Mouse (Mus musculus): ENCODE results near the gene Poldip2. TPM values are rescaled to one million over a fixed set of nuclear protein-coding genes. Genes with fewer than 3 reads are reported as not detected.
"Not testable (repeated sequence)": the region's sequence is repeated elsewhere in the genome, so short reads cannot be mapped to it uniquely, and the experiment has no call there.

Poldip2 gene
- polyA plus RNA-seq, 2 experiments, result 111 to 166 TPM

DNA sequence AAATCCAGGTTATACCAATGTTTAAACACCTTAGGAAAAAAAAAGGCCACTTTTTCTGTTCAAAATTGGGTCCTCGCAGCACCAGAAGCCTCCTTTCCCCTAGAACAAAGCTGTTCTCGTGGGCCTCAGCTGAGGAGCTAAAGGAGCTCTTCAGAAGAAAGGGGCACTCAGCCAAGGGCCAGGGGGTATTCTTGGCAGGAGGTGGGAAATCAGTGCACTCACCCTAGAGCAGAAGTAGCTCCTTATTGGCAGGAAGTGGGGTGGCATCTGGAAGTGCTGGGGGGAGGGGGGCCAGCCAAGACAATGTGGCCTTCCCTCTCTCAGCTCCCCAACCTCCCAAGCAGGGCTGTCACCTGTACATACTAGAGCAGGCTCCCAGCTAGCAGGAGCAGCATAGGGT is 12.8 kb downstream of the Poldip2 start:
- ATAC-seq (ENCODE audit: low FRiP score, low read depth), result no peak
- H3K4me2 ChIP-seq (replicated peaks; ENCODE audit: low read depth, low read length, severe bottlenecking), result no peak overlapping the region
- no peaks in the 10 kb centered on the region for H3K27me3 ChIP-seq (ENCODE audit: control insufficient read depth, insufficient read depth, low read length)
- H3K9ac ChIP-seq (ENCODE audit: low read depth, low read length, severe bottlenecking), result no peak overlapping the region
- no peaks in the 10 kb centered on the region for H3K9me3 ChIP-seq (ENCODE audit: control insufficient read depth, low read length)
- H3K36me3 ChIP-seq (ENCODE audit: control insufficient read depth, insufficient read depth, low read length), result peaks cover 96% of the 10 kb centered on the region
- 83% methylated on average over 2 of the region's 2 CpGs for WGBS
- H3K27ac ChIP-seq (replicated peaks; ENCODE audit: low read depth, low read length), result no peak overlapping the region
- H3K4me3 ChIP-seq (replicated peaks; ENCODE audit: low read length), result no peak overlapping the region
- TF ChIP-seq POLR2A (IDR thresholded peaks at IDR 0.05; ENCODE audit: borderline replicate concordance, extremely low read depth, insufficient read depth, insufficient read length), result no peak
- no peaks in the 10 kb centered on the region for H3K4me1 ChIP-seq (ENCODE audit: control insufficient read depth, insufficient read depth, low read length)
- DNase-seq (ENCODE audit: low spot score), result no peak

DNA sequence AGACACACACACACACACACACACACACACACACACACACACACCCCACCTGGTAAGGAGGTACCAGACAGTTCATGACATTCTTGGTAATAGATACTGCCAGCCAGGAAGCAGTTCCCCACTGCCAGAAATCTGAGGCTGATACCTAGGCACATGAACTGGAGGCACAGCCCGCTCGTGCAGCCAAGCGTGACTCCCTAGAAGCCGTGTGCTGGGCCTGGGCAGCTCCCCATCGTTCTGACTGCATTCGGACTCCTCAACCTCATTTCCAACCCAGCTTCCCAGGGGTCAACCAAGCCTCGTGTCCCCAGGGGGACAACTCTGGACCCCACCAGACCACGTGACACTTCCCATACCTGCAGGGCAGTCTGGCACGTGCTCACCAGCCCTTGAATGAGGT is 16.7 kb downstream of the Poldip2 start:
- H3K4me2 ChIP-seq (replicated peaks; ENCODE audit: low read depth, low read length, severe bottlenecking), result no peak overlapping the region
- ATAC-seq (ENCODE audit: low FRiP score, low read depth), result no peak
- peaks cover 73% of the 10 kb centered on the region for H3K36me3 ChIP-seq (ENCODE audit: control insufficient read depth, insufficient read depth, low read length)
- DNase-seq (ENCODE audit: low spot score), result no peak
- no peaks in the 10 kb centered on the region for H3K27me3 ChIP-seq (ENCODE audit: control insufficient read depth, insufficient read depth, low read length)
- no peak overlapping the region for H3K27ac ChIP-seq (replicated peaks; ENCODE audit: low read depth, low read length)
- no peak for TF ChIP-seq POLR2A (IDR thresholded peaks at IDR 0.05; ENCODE audit: borderline replicate concordance, extremely low read depth, insufficient read depth, insufficient read length)
- 92% methylated on average over 9 of the region's 9 CpGs for WGBS
- no peaks in the 10 kb centered on the region for H3K9me3 ChIP-seq (ENCODE audit: control insufficient read depth, low read length)
- no peaks in the 10 kb centered on the region for H3K4me1 ChIP-seq (ENCODE audit: control insufficient read depth, insufficient read depth, low read length)
- H3K4me3 ChIP-seq (replicated peaks; ENCODE audit: low read length), result no peak overlapping the region
- H3K9ac ChIP-seq (ENCODE audit: low read depth, low read length, severe bottlenecking), result no peak overlapping the region

DNA sequence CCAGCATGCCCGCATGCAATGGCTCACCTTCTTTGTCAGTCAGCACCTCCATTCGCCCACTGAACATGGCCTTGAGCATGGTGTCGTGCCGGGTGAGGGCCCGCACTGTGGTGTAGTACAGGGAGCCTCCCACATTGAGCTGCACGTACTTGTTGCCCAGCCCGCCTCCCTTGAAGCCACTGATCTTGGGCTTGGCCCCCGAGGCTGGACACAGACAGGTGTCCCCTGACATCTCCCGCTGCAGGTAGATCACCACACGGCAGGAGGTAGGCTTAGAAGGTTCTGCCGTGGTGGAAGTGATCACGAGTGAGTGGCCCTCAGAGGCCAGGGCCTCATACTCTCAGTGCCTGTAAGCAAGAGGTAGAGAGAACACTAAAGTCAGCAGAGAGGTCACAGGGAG is 18.0 kb downstream of the Poldip2 start:
- 90% methylated on average over 12 of the region's 12 CpGs for WGBS
- H3K4me1 ChIP-seq (ENCODE audit: control insufficient read depth, insufficient read depth, low read length), result peaks cover 5% of the 10 kb centered on the region
- no peak for DNase-seq (ENCODE audit: low spot score)
- no peak for TF ChIP-seq POLR2A (IDR thresholded peaks at IDR 0.05; ENCODE audit: borderline replicate concordance, extremely low read depth, insufficient read depth, insufficient read length)
- H3K9ac ChIP-seq (ENCODE audit: low read depth, low read length, severe bottlenecking), result no peak overlapping the region
- no peak overlapping the region for H3K27ac ChIP-seq (replicated peaks; ENCODE audit: low read depth, low read length)
- no peak overlapping the region for H3K4me2 ChIP-seq (replicated peaks; ENCODE audit: low read depth, low read length, severe bottlenecking)
- no peaks in the 10 kb centered on the region for H3K9me3 ChIP-seq (ENCODE audit: control insufficient read depth, low read length)
- no peak for ATAC-seq (ENCODE audit: low FRiP score, low read depth)
- H3K4me3 ChIP-seq (replicated peaks; ENCODE audit: low read length), result no peak overlapping the region
- peaks cover 60% of the 10 kb centered on the region for H3K36me3 ChIP-seq (ENCODE audit: control insufficient read depth, insufficient read depth, low read length)
- H3K27me3 ChIP-seq (ENCODE audit: control insufficient read depth, insufficient read depth, low read length), result no peaks in the 10 kb centered on the region

DNA sequence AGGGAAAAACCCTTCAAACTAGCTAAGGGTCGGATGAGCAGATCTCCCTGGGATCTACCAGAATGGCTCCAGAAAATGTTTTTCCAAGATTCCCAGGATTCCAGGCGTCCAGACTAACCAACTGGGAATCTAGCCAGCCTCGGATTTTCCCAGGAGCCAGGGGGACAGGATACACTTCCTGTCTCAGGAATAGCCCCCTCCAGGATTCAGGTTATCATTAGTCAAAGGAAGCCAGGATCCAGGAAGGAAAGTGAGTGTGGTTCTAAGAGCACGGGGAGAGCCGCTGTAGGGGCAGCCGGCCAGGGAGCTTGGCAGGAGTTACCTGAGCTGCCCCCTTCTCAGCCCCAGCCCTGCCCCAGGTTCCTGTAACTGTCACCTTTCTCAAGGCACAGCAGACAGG is 19.1 kb downstream of the Poldip2 start:
- Histone ChIP-seq H3K36me3 (ENCODE audit: control insufficient read depth, insufficient read depth, low read length) (peaks cover 50% of the 10 kb centered on the region), H3K9me3 (ENCODE audit: control insufficient read depth, low read length) (no peaks in the 10 kb centered on the region), H3K27me3 (ENCODE audit: control insufficient read depth, insufficient read depth, low read length) (no peaks in the 10 kb centered on the region), H3K27ac (replicated peaks; ENCODE audit: low read depth, low read length) (no peak overlapping the region), H3K4me3 (replicated peaks; ENCODE audit: low read length) (no peak overlapping the region), H3K4me1 (ENCODE audit: control insufficient read depth, insufficient read depth, low read length) (peaks cover 7% of the 10 kb centered on the region), H3K9ac (ENCODE audit: low read depth, low read length, severe bottlenecking) (no peak overlapping the region), H3K4me2 (replicated peaks; ENCODE audit: low read depth, low read length, severe bottlenecking) (no peak overlapping the region)
- ATAC-seq (ENCODE audit: low FRiP score, low read depth), result no peak
- no peak for TF ChIP-seq POLR2A (IDR thresholded peaks at IDR 0.05; ENCODE audit: borderline replicate concordance, extremely low read depth, insufficient read depth, insufficient read length)
- DNase-seq (ENCODE audit: low spot score), result no peak
- WGBS, result 74% methylated on average over 6 of the region's 6 CpGs

DNA sequence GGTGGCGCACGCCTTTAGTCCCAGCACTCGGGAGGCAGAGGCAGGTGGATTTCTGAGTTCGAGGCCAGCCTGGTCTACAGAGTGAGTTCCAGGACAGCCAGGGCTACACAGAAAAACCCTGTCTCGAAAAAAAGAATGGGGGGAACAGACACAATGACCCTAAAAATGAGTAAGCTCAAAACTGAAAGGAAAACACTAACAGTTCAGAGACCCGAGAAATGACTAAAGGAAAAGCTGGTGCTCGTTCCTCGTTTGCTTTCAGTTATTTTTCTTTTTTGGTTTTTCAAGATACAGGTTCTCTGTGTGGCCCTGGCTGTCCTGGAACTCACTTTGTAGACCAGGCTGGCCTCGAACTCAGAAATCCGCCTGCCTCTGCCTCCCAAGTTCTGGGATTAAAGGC is 19.5 kb downstream of the Poldip2 start:
- not testable (repeated sequence) for ATAC-seq (ENCODE audit: low FRiP score, low read depth); DNase-seq (ENCODE audit: low spot score); H3K27ac ChIP-seq (replicated peaks; ENCODE audit: low read depth, low read length); H3K9me3 ChIP-seq (ENCODE audit: control insufficient read depth, low read length); H3K4me2 ChIP-seq (replicated peaks; ENCODE audit: low read depth, low read length, severe bottlenecking); H3K9ac ChIP-seq (ENCODE audit: low read depth, low read length, severe bottlenecking); H3K27me3 ChIP-seq (ENCODE audit: control insufficient read depth, insufficient read depth, low read length); H3K4me1 ChIP-seq (ENCODE audit: control insufficient read depth, insufficient read depth, low read length); H3K4me3 ChIP-seq (replicated peaks; ENCODE audit: low read length)
- peaks cover 45% of the 10 kb centered on the region for H3K36me3 ChIP-seq (ENCODE audit: control insufficient read depth, insufficient read depth, low read length)
- WGBS, result 94% methylated on average over 10 of the region's 10 CpGs

DNA sequence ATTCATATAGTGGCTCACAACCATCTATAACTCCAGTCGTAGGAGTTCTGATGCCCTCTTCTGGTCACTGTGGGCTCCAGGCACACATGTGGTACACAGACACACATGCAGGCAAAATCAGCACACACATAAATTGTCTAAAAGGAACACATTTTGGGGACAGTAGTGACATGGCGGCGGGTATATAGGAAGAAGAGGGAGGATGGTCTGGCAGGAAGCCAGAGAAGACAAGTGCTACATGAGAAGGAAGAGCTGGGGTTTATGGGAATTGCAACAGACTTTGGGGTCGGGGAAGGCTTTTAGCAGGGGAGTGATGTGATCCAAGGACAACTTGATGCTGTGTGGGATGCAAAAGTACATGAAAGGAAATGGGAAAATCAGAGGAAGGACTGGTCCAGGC is 22.5 kb downstream of the Poldip2 start:
- Histone ChIP-seq H3K36me3 (ENCODE audit: control insufficient read depth, insufficient read depth, low read length) (peaks cover 31% of the 10 kb centered on the region), H3K27ac (replicated peaks; ENCODE audit: low read depth, low read length) (no peak overlapping the region), H3K4me1 (ENCODE audit: control insufficient read depth, insufficient read depth, low read length) (peaks cover 18% of the 10 kb centered on the region), H3K9me3 (ENCODE audit: control insufficient read depth, low read length) (no peaks in the 10 kb centered on the region), H3K27me3 (ENCODE audit: control insufficient read depth, insufficient read depth, low read length) (no peaks in the 10 kb centered on the region), H3K9ac (ENCODE audit: low read depth, low read length, severe bottlenecking) (no peak overlapping the region), H3K4me2 (replicated peaks; ENCODE audit: low read depth, low read length, severe bottlenecking) (peak overlapping the region; percentile 65), H3K4me3 (replicated peaks; ENCODE audit: low read length) (peak overlapping the region; percentile 81)
- ATAC-seq (ENCODE audit: low FRiP score, low read depth) (no peak), DNase-seq (ENCODE audit: low spot score) (no peak)
- TF ChIP-seq POLR2A (IDR thresholded peaks at IDR 0.05; ENCODE audit: borderline replicate concordance, extremely low read depth, insufficient read depth, insufficient read length), result no peak
- WGBS, result 90% methylated on average over 4 of the region's 4 CpGs
